Mouse (Mus musculus): Measurements from ENCODE around the gene Vmn2r97. TPM values are rescaled to one million over a fixed set of nuclear protein-coding genes. Genes with fewer than 3 reads are reported as not detected.

Vmn2r97 gene
- not detected in 2 replicates for polyA plus RNA-seq (2012; rRNA removed)

DNA sequence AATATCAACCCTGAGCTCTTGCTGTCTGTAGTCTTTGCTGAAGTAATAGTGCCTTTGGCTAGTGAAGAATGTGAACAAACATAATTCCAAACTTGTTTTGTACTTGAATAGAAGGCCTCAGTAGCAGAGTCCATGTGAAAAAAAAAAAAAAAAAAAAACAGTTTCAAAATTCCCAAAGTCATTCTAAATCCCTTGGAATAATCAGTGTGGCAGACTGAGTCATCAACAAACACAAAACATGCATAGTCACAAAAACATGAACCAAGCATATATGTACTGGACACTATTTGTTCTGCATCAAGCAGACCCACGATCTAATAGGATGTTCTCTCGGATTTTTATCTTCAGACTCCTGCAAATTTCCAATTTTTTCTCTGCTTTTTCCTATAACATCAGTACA, at the start of gene Vmn2r97:
Gene Vmn2r97 (plus strand): TSS at position 301 of the 400 bp plus-strand sequence.

Other genes starting within 250 kb of the Vmn2r97 start
- gene Vmn2r98, start 139.2 kb downstream of the Vmn2r97 start, polyA plus RNA-seq (2012; rRNA removed): not detected in 2 replicates